Mouse (Mus musculus) heart, embryonic 13.5 days (tissue): Measurements from ENCODE around the gene Fzd2. TPM values are rescaled to one million over a fixed set of nuclear protein-coding genes. Genes with fewer than 3 reads are reported as not detected.

Source experiments
- ATAC-seq: fragments of 200-750 bp; cut with Nextera tagmentation; 2 replicates; pipeline ENCODE4 v1.8.0; 2017; ENCODE audit warnings: moderate TSS enrichment; ENCODE audit not compliant: insufficient number of reproducible peaks, low FRiP score, low TSS enrichment; ENCODE audit errors: extremely low read depth
- H3K27ac ChIP-seq: fragments of 300-500 bp; sonication (generic); replicated peaks from 2 replicates; pipeline ENCODE4 v1.5.1; 2015; ENCODE audit warnings: moderate library complexity, mild to moderate bottlenecking, inconsistent platforms
- H3K27me3 ChIP-seq: fragments of 300-500 bp; sonication (generic); replicated peaks from 2 replicates; pipeline ENCODE4 v1.6.1; 2015; ENCODE audit warnings: mild to moderate bottlenecking, inconsistent platforms
- H3K36me3 ChIP-seq: fragments of 300-500 bp; sonication (generic); 2 replicates; pipeline ENCODE4 v1.6.1; 2015; ENCODE audit warnings: mild to moderate bottlenecking, inconsistent platforms
- H3K4me1 ChIP-seq: fragments of 300-500 bp; sonication (generic); 2 replicates; pipeline ENCODE4 v1.6.1; 2015; ENCODE audit warnings: inconsistent platforms
- H3K4me2 ChIP-seq: fragments of 300-500 bp; sonication (generic); 2 replicates; pipeline ENCODE4 v1.6.1; 2015; ENCODE audit warnings: inconsistent platforms, mild to moderate bottlenecking, moderate library complexity
- H3K4me3 ChIP-seq: fragments of 300-500 bp; sonication (generic); 2 replicates; pipeline ENCODE4 v1.5.1; 2015; ENCODE audit warnings: moderate library complexity, mild to moderate bottlenecking, inconsistent platforms
- H3K9ac ChIP-seq: fragments of 300-500 bp; sonication (generic); 2 replicates; pipeline ENCODE4 v1.6.1; 2015; ENCODE audit warnings: inconsistent platforms, mild to moderate bottlenecking, moderate library complexity
- H3K9me3 ChIP-seq: fragments of 300-500 bp; sonication (generic); 2 replicates; pipeline ENCODE4 v1.6.1; 2016; ENCODE audit warnings: inconsistent platforms
- WGBS: fragments of 180-500 bp; shearing (Covaris S2); methylation state at CpG from one replicate; pipeline ENCODE4 v1.1.7; 2015; ENCODE audit warnings: mixed read lengths; 5-methylcytosine and 5-hydroxymethylcytosine counted together
- polyA plus RNA-seq: library from polyadenylated mRNA; unstranded; fragments of >200 nt; fragmentation: Nextera tagmentation; extraction: Ambion mirVana; gene quantifications from 2 replicates; pipeline ENCODE4 v1.2.1, GENCODE M21; 2015

Gene Fzd2
- polyA plus RNA-seq, 1 experiment from 2014 or later: 19.1 TPM

- peaks cover 7% of the 10 kb centered on the region for H3K4me1 ChIP-seq
- WGBS: 73% methylated on average over 12 of the region's 12 CpGs
Observed at GRCm38 (mm10) chr11:102568191-102568590, 36.0 kb upstream of the Fzd2 start.

GRCm38 (mm10) chr11:102568756-102569377 lies 35.3 kb upstream of the Fzd2 start:
- H3K9ac ChIP-seq: no peak overlapping the region
- no peaks in the 10 kb centered on the region for H3K36me3 ChIP-seq
- ATAC-seq: no peak
- H3K27ac ChIP-seq: no peak overlapping the region
- WGBS: 57% methylated on average over 7 of the region's 7 CpGs
- peaks cover 11% of the 10 kb centered on the region for H3K4me1 ChIP-seq
- no peaks in the 10 kb centered on the region for H3K27me3 ChIP-seq
- H3K4me2 ChIP-seq: no peak overlapping the region
- no peak overlapping the region for H3K4me3 ChIP-seq
- no peaks in the 10 kb centered on the region for H3K9me3 ChIP-seq

More at GRCm38 (mm10) chr11:102568191-102568590, 36.0 kb upstream of the Fzd2 start:
- Histone ChIP-seq H3K4me2 (no peak overlapping the region), H3K27me3 (no peaks in the 10 kb centered on the region), H3K9ac (no peak overlapping the region), H3K36me3 (no peaks in the 10 kb centered on the region), H3K4me3 (no peak overlapping the region), H3K9me3 (no peaks in the 10 kb centered on the region), H3K27ac (no peak overlapping the region)
- ATAC-seq: no peak

- peak overlapping the region; percentile 59; the same call in 1 of the 2 replicates for H3K27ac ChIP-seq
- peaks cover 23% of the 10 kb centered on the region for H3K4me1 ChIP-seq
- no peaks in the 10 kb centered on the region for H3K27me3 ChIP-seq
- H3K9ac ChIP-seq: peak overlapping the region; percentile 89
- peak overlapping the region; percentile 59 for H3K4me3 ChIP-seq
- 15% methylated on average over 18 of the region's 18 CpGs for WGBS
- no peaks in the 10 kb centered on the region for H3K9me3 ChIP-seq
- no peaks in the 10 kb centered on the region for H3K36me3 ChIP-seq
- ATAC-seq: no peak
- peak overlapping the region; percentile 80 for H3K4me2 ChIP-seq
Observed at GRCm38 (mm10) chr11:102572866-102573663, 31.1 kb upstream of the Fzd2 start.

- Histone ChIP-seq H3K9me3 (no peaks in the 10 kb centered on the region), H3K4me1 (peaks cover 39% of the 10 kb centered on the region), H3K9ac (no peak overlapping the region), H3K27me3 (no peaks in the 10 kb centered on the region), H3K36me3 (no peaks in the 10 kb centered on the region), H3K27ac (no peak overlapping the region), H3K4me3 (no peak overlapping the region), H3K4me2 (no peak overlapping the region)
- ATAC-seq: no peak
- 68% methylated on average over 1 of the region's 1 CpGs for WGBS
Observed at GRCm38 (mm10) chr11:102575034-102575433, 29.2 kb upstream of the Fzd2 start.

GRCm38 (mm10) chr11:102576050-102576754 lies 28.0 kb upstream of the Fzd2 start:
- H3K9me3 ChIP-seq: no peaks in the 10 kb centered on the region
- H3K9ac ChIP-seq: no peak overlapping the region
- no peaks in the 10 kb centered on the region for H3K27me3 ChIP-seq
- H3K27ac ChIP-seq: no peak overlapping the region
- no peak overlapping the region for H3K4me3 ChIP-seq
- no peak for ATAC-seq
- peaks cover 48% of the 10 kb centered on the region for H3K4me1 ChIP-seq
- H3K36me3 ChIP-seq: no peaks in the 10 kb centered on the region
- 38% methylated on average over 13 of the region's 13 CpGs for WGBS
- H3K4me2 ChIP-seq: no peak overlapping the region

GRCm38 (mm10) chr11:102578341-102579118 lies 25.7 kb upstream of the Fzd2 start:
- peak overlapping the region; percentile 90 for H3K27ac ChIP-seq
- H3K9ac ChIP-seq: peak overlapping the region; percentile 84
- peak overlapping the region; percentile 59 for H3K4me2 ChIP-seq
- 6% methylated on average over 27 of the region's 27 CpGs for WGBS
- ATAC-seq: no peak
- no peaks in the 10 kb centered on the region for H3K9me3 ChIP-seq
- H3K4me1 ChIP-seq: peaks cover 64% of the 10 kb centered on the region
- no peaks in the 10 kb centered on the region for H3K36me3 ChIP-seq
- H3K27me3 ChIP-seq: no peaks in the 10 kb centered on the region
- H3K4me3 ChIP-seq: peak overlapping the region; percentile 47

GRCm38 (mm10) chr11:102579165-102580033 lies 24.8 kb upstream of the Fzd2 start, which contains the start of gene Gm11627:
Gm11627 (minus strand) TSS chr11:102579461.
- WGBS: 12% methylated on average over 22 of the region's 23 CpGs
- Histone ChIP-seq H3K36me3 (no peaks in the 10 kb centered on the region), H3K9ac (peak within 1 kb of the TSS; percentile 84), H3K27me3 (no peaks in the 10 kb centered on the region), H3K4me1 (peaks cover 64% of the 10 kb centered on the region), H3K27ac (peak within 1 kb of the TSS; percentile 90), H3K4me2 (peak within 1 kb of the TSS; percentile 59), H3K9me3 (no peaks in the 10 kb centered on the region), H3K4me3 (peak within 1 kb of the TSS; percentile 47)
- peak; percentile 22; the same call in 1 of the 2 replicates for ATAC-seq

GRCm38 (mm10) chr11:102580034-102580330 lies 24.2 kb upstream of the Fzd2 start:
- H3K4me2 ChIP-seq: peak overlapping the region; percentile 59
- H3K36me3 ChIP-seq: no peaks in the 10 kb centered on the region
- WGBS: 36% methylated on average over 3 of the region's 3 CpGs
- H3K9ac ChIP-seq: peak overlapping the region; percentile 84
- H3K27me3 ChIP-seq: no peaks in the 10 kb centered on the region
- H3K27ac ChIP-seq: peak overlapping the region; percentile 90
- peaks cover 64% of the 10 kb centered on the region for H3K4me1 ChIP-seq
- H3K4me3 ChIP-seq: peak overlapping the region; percentile 47
- ATAC-seq: no peak
- no peaks in the 10 kb centered on the region for H3K9me3 ChIP-seq

- 0 out of 2 replicates have a peak, but pooled peaks cover under 1% of the 10 kb centered on the region for H3K9me3 ChIP-seq
- ATAC-seq: no peak
- H3K27me3 ChIP-seq: no peaks in the 10 kb centered on the region
- peaks cover 59% of the 10 kb centered on the region for H3K4me1 ChIP-seq
- no peak overlapping the region for H3K4me3 ChIP-seq
- H3K9ac ChIP-seq: peak overlapping the region; percentile 71
- WGBS: 17% methylated on average over 11 of the region's 11 CpGs
- H3K4me2 ChIP-seq: peak overlapping the region; percentile 33; the same call in 1 of the 2 replicates
- peak overlapping the region; percentile 89 for H3K27ac ChIP-seq
- no peaks in the 10 kb centered on the region for H3K36me3 ChIP-seq
Observed at GRCm38 (mm10) chr11:102581281-102582015, 22.7 kb upstream of the Fzd2 start.
